Mouse (Mus musculus) CD4-positive naive resting alpha-beta T cell, adult 57 days (primary cell): ENCODE results near the gene Snf8. TPM values are rescaled to one million over a fixed set of nuclear protein-coding genes. Genes with fewer than 3 reads are reported as not detected.

Experiments used
- total RNA-seq: library from RNA; stranded (reverse); gene quantifications from one replicate; pipeline ENCODE4 v1.2.4, GENCODE M21; 2023

The Snf8 gene
- total RNA-seq, result 46.4 TPM

DNA sequence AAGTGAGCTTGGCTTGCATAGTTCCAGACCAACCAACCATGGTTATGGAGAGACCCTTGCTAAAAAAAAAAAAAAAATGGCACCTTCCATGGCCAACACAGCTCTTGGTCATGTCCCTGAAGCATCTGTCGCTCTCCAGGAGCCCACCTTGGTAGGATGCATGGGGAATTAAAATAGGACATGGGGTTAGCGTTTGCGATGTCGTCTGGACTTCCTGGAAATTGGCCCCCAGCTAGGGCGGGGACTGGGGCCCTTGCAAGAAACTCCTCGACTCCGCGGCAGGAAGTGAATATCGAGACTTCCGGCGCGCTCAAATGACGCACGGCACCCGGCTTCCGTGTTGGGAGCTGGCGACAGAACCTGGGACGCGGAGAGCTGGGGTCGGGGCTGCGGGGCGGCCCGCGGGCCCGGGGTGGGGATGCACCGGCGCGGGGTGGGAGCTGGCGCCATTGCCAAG is at the start of gene Snf8:
Gene Snf8, plus strand, starts transcription at position 290 of the 457 bp plus-strand sequence.

DNA sequence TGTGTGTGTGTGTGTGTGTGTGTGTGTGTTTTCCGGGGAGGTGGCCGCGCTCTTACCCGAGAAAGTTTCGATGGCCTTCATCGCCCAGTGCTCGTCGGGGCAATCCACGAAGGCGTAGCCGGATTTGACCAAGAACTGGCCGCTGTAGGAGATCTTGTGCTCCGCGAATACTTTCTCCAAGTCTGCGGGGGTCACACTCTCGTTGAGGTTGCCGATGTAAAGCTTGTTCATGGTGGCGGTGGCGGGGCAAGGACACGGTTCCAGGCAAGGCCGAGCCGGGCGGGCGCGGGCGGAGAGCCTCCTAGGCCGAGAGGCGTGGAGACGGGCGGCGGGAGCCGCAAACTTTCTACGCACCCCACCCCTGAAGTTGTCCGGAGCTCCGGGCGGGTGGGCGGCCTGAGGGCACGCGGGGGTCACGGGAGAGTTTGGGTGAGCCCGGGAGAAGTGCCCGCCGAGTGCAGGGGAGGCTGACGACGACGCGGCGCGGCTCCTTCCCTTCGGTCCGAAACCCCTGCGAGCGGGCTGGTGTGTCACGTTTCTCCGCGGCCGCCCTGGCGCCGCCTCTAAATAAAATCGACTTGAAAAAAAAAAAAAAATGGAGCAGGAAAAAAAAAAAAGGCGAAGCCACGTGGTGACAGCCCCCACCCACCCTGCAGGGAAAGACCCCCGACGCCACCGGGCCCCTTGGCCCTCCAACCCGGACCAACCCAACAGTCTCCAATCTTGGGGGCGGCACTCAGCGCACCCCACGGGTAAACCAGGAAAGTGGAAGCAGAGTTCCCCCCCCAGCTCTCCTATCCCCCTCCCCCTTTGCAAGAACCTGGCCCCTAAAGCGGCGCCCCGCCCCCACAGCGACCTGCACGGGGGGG is 29.0 kb upstream of the Snf8 start, which contains the start of gene Igf2bp1:
Gene Igf2bp1, minus strand, starts transcription at position 538 of the 869 bp plus-strand sequence.

DNA sequence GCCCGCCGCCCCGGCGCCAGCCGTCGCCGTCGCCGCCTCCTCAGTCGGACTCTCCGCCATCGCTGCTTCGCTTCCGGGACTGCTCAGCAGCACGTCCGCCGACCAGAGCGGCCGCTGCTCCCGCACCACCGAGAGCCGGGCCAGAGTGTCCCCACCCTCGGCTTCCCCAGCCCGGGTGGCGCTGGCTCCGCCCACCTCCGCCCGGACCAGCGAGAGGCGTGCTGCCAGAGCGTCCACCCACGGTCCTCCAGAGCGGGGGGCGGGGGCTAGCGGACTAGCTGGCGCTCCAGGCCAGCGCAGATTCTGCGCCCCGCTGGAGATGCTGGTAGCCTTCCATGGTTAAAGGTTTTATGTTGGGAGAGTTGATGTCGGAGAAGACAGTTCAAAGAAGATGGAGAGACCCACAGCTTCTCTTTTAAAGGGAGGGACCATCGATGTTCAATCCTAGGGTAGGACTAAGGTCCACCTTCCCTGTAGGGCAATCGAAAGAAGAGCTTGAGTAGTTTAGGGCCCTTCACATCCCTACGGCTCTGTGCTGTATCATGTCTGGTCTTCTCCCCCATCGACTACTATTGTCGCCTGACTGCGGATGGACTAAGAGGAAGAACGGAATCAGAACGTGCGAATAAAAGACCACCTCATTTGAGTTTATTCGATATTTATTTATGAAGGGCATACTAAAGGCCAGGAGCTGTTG is 30.7 kb downstream of the Snf8 start, which contains the start of gene Ube2z:
Gene Ube2z, minus strand, starts transcription at position 174 of the 697 bp plus-strand sequence.

DNA sequence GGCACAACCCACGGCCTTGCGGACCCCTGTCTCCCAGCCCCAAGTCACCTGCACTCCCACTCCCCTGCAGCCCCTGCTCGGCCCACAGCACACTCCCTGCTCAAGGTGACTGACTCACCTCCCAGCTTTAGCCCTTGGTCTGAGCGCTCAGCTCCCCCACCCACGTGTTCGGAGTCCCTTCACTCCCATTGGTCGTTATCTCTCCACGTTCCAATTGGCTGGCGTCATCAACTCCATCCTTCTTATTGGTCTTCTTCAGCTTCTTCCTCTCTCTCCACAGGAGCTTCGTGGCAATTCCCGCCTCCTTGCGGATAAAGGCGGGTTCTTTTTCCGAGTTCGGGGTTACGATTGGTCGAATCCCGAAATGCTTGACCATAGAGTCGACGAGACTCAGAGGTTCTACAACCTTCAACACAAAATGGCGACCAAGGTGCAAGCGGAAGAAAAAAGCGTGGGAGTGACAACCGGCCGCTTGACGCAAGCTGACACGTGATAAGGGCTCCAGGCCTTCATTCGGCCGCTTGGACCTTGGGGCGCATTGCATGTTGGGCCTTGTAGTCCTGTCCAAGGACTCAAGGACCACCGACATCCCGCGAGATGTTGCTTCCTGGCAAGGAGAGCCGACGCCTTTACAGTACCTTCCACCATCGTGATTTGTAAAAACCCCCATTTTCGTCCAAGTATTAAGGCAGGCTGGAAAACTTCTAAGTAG is 41.0 kb downstream of the Snf8 start, which contains the start of gene Atp5g1:
Gene Atp5g1, minus strand, starts transcription at position 162 of the 712 bp plus-strand sequence.

Other genes starting within 250 kb of the Snf8 start
- 1.2 TPM for gene Phospho1, start 210.4 kb upstream of the Snf8 start, total RNA-seq
- gene Gngt2, start 197.7 kb upstream of the Snf8 start, total RNA-seq, result 22.9 TPM
- gene Abi3, start 192.4 kb upstream of the Snf8 start, total RNA-seq, result 41.3 TPM
- not detected for gene B4galnt2, start 120.0 kb upstream of the Snf8 start, total RNA-seq
- not detected for gene Igf2bp1, start 28.9 kb upstream of the Snf8 start, total RNA-seq
- gene Gip, start 10.3 kb upstream of the Snf8 start, total RNA-seq, result not detected
- gene Ube2z, start 30.5 kb downstream of the Snf8 start, total RNA-seq, result 43.2 TPM
- gene Atp5g1, start 40.8 kb downstream of the Snf8 start, total RNA-seq, result 110 TPM
- not detected for gene Calcoco2, start 77.1 kb downstream of the Snf8 start, total RNA-seq
- not detected for gene Ttll6, start 98.9 kb downstream of the Snf8 start, total RNA-seq
- not detected for gene Hoxb13, start 159.4 kb downstream of the Snf8 start, total RNA-seq
- gene Hoxb9, start 236.6 kb downstream of the Snf8 start, total RNA-seq, result not detected
- not detected for gene Hoxb8, start 247.0 kb downstream of the Snf8 start, total RNA-seq